Mouse (Mus musculus) hindbrain, embryonic 10.5 days (tissue): ENCODE measurements around the gene Dclk1. TPM values are rescaled to one million over a fixed set of nuclear protein-coding genes. Genes with fewer than 3 reads are reported as not detected.
A peak's percentile ranks its signal among the peaks of the same experiment; 100 is the strongest.

Experiments
- DNase-seq: peaks from one replicate; pipeline ENCODE4 v3.0.0-alpha.2; 2017; ENCODE audit warnings: low spot score
- H3K27ac ChIP-seq: fragments of 300-500 bp; sonication (generic); 2 replicates; pipeline ENCODE4 v1.5.1; 2016; ENCODE audit warnings: mild to moderate bottlenecking, moderate library complexity
- H3K27me3 ChIP-seq: fragments of 300-500 bp; sonication (generic); 2 replicates; pipeline ENCODE4 v1.6.1; 2016; ENCODE audit warnings: mild to moderate bottlenecking; ENCODE audit not compliant: poor library complexity, insufficient read depth, severe bottlenecking
- H3K36me3 ChIP-seq: fragments of 300-500 bp; sonication (generic); 2 replicates; pipeline ENCODE4 v1.6.1; 2016; ENCODE audit warnings: mild to moderate bottlenecking, moderate library complexity
- H3K4me1 ChIP-seq: fragments of 300-500 bp; sonication (generic); replicated peaks from 2 replicates; pipeline ENCODE4 v1.6.1; 2016; ENCODE audit warnings: mild to moderate bottlenecking
- H3K4me3 ChIP-seq: fragments of 300-500 bp; sonication (generic); 2 replicates; pipeline ENCODE4 v1.5.1; 2016; ENCODE audit warnings: mild to moderate bottlenecking, moderate library complexity
- H3K9me3 ChIP-seq: fragments of 300-500 bp; sonication (generic); 2 replicates; pipeline ENCODE4 v1.6.1; 2016; ENCODE audit warnings: mild to moderate bottlenecking, moderate library complexity
- whole genome bisulfite sequencing: fragments of 180-500 bp; shearing (Covaris S2); methylation state at CpG from one replicate; pipeline ENCODE4 v1.1.7; 2016; 5-methylcytosine and 5-hydroxymethylcytosine counted together
- polyA plus RNA-seq: library from polyadenylated mRNA; unstranded; fragments of >200 nt; fragmentation: Nextera tagmentation; extraction: Ambion mirVana; gene quantifications from 2 replicates; pipeline ENCODE4 v1.2.1, GENCODE M21; 2016

Dclk1 gene
- polyA plus RNA-seq, 1 experiment from 2014 or later: 81.6 TPM

DNA sequence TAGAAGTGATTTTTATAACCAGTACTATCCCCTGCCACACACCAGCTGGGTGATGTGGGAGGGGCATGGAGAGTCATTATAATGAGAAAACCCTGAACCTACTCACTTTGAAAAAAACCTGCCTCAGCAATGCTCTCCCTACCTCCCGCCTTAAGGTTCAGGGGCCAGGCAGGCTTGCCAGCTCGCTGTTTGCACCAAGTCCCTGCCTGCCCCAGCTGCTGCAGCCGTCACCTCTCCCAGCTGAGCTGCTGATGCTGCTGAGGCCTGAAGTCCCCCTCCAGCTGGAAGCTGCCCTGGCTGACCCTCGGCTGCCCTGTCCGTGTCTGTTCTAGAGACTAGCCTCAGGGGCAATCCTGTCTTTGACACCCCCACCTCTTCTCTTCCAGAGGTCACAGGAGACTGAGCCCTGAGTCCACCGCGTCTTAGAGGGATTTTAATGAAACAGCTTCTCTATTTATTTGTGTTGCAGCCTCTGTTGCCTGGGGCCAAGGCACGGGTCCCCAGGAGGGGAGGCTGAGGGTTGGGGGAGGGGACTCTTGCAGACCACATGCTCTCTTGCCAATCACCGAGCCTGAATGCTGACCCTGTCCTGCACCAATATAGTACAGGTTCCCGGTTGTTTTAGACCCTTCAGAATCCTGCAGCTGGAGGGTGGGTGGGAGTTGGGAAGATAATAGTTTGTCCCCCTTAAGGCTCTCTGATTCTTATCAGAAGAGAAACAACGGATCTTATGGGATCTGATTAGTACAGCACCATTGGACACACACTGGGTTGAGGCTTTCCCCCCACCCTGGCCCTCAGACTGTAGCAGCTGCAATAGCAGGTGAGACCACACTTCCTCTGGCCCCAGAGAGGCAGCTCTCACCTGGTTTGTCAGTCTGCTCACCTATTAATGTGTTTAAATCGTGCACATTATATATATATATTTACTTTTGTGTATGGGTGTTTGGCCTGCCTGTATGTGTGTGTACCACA, 346.1 kb downstream of the Dclk1 start:
- peak; percentile 89 for DNase-seq
- Histone ChIP-seq H3K36me3 (no peaks in the 10 kb centered on the region), H3K9me3 (no peaks in the 10 kb centered on the region), H3K4me3 (peak overlapping the region; percentile 23), H3K27me3 (no peaks in the 10 kb centered on the region), H3K4me1 (peaks cover 50% of the 10 kb centered on the region), H3K27ac (peak overlapping the region; percentile 85)
- 7% methylated on average over 12 of the region's 12 CpGs for WGBS

Other genes with a start within 250 kb of the Dclk1 start
- 2.1 and 2.9 TPM in 2 replicates for gene Ccna1, start 186.9 kb upstream of the Dclk1 start, polyA plus RNA-seq
- gene Spg20, start 130.3 kb upstream of the Dclk1 start, polyA plus RNA-seq: 41.5 and 55.9 TPM in 2 replicates
- gene Ccdc169, start 105.0 kb upstream of the Dclk1 start, polyA plus RNA-seq: 0.06 and 0.10 TPM in 2 replicates
- gene Sohlh2, start 60.3 kb upstream of the Dclk1 start, polyA plus RNA-seq: not detected in 2 replicates
- gene Gm21954, start 229.8 kb downstream of the Dclk1 start, polyA plus RNA-seq: not detected in 2 replicates